Mouse (Mus musculus) CH12.LX (cell line): ENCODE data around the gene Smarcc2. TPM values are rescaled to one million over a fixed set of nuclear protein-coding genes. Genes with fewer than 3 reads are reported as not detected.
A peak's percentile ranks its signal among the peaks of the same experiment; 100 is the strongest.

Experiments used
- DNase-seq: peaks from one replicate; pipeline ENCODE4 v3.0.0-alpha.2; 2013; ENCODE audit errors: extremely low read depth
- H3K27ac ChIP-seq: 2 replicates; pipeline ENCODE4 v1.5.1; 2012; ENCODE audit warnings: low read depth, mild to moderate bottlenecking, control low read depth, moderate library complexity; ENCODE audit not compliant: insufficient read depth
- H3K27me3 ChIP-seq: replicated peaks from 2 replicates; pipeline ENCODE3; 2012; ENCODE audit warnings: inconsistent platforms
- H3K36me3 ChIP-seq, 2 experiments: replicated peaks in 1 of 2; 2 replicates each; pipeline versions ENCODE3 to v1.6.1; 2012; ENCODE audit warnings: inconsistent platforms in 1 of 2, low read length in 1 of 2, mild to moderate bottlenecking in 1 of 2, mixed read lengths in 1 of 2, moderate library complexity in 1 of 2; ENCODE audit not compliant: control insufficient read depth in 1 of 2, insufficient read depth in 1 of 2
- H3K4me1 ChIP-seq, 2 experiments: 2 replicates each; pipeline ENCODE4 v1.6.1; 2012; ENCODE audit warnings: inconsistent platforms in 1 of 2, moderate library complexity in 1 of 2; ENCODE audit not compliant: insufficient read depth in 2 of 2, control insufficient read depth in 1 of 2
- H3K4me2 ChIP-seq: 2 replicates; pipeline ENCODE4 v1.6.1; 2012; ENCODE audit warnings: low read depth, mild to moderate bottlenecking, control low read depth; ENCODE audit not compliant: poor library complexity, insufficient read depth, severe bottlenecking
- H3K4me3 ChIP-seq, 3 experiments: fragments of 150-350 bp in 1 of 3; sonication (generic) in 1 of 3; replicated peaks in 1 of 3; 2 replicates each; pipeline versions ENCODE3 to v1.5.1; 2011 to 2012; ENCODE audit warnings: low read depth in 2 of 3, low read length in 2 of 3, mild to moderate bottlenecking in 2 of 3, moderate library complexity in 2 of 3, control low read depth in 1 of 3, improper control_type of control experiment in 1 of 3, inconsistent platforms in 1 of 3, mixed read lengths in 1 of 3; ENCODE audit not compliant: poor library complexity in 1 of 3
- H3K79me2 ChIP-seq: replicated peaks from 2 replicates; pipeline ENCODE4 v1.6.1; 2012; ENCODE audit warnings: mild to moderate bottlenecking, moderate library complexity; ENCODE audit not compliant: control insufficient read depth, poor library complexity, insufficient read depth, severe bottlenecking; ENCODE audit errors: extremely low read depth
- H3K9ac ChIP-seq: 2 replicates; pipeline ENCODE4 v1.6.1; 2012; ENCODE audit warnings: low read depth, mild to moderate bottlenecking, control low read depth, moderate library complexity; ENCODE audit not compliant: insufficient read depth
- H3K9me3 ChIP-seq: replicated peaks from 2 replicates; pipeline ENCODE3; 2012; ENCODE audit warnings: low read length, inconsistent platforms, mixed read lengths
- BHLHE40 ChIP-seq: IDR thresholded peaks from 2 replicates; pipeline ENCODE4 v1.6.1; 2011; ENCODE audit warnings: mild to moderate bottlenecking, low read depth, low read length, improper control_type of control experiment
- CHD1 ChIP-seq: IDR thresholded peaks from 2 replicates; pipeline ENCODE4 v1.6.1; 2012; ENCODE audit warnings: low read depth, low read length, improper control_type of control experiment, inconsistent platforms
- CHD2 ChIP-seq: IDR thresholded peaks from 2 replicates; pipeline ENCODE4 v1.6.1; 2011; ENCODE audit warnings: low read length, improper control_type of control experiment
- CTCF ChIP-seq, 2 experiments: IDR thresholded peaks in 1 of 2; conservative IDR thresholded peaks in 1 of 2; 2 replicates each; pipeline ENCODE4 v1.5.1; 2011 to 2012; ENCODE audit warnings: low read depth in 2 of 2, low read length in 2 of 2, improper control_type of control experiment in 1 of 2, inconsistent platforms in 1 of 2, mild to moderate bottlenecking in 1 of 2, moderate library complexity in 1 of 2
- ELF1 ChIP-seq: IDR thresholded peaks from 2 replicates; pipeline ENCODE4 v1.6.1; 2014; ENCODE audit warnings: low read depth, mild to moderate bottlenecking, inconsistent platforms, low read length, improper control_type of control experiment
- EP300 ChIP-seq: IDR thresholded peaks from 2 replicates; pipeline ENCODE4 v1.6.1; 2011; ENCODE audit warnings: low read length, improper control_type of control experiment
- ETS1 ChIP-seq: conservative IDR thresholded peaks from 2 replicates; pipeline ENCODE4 v1.6.1; 2012; ENCODE audit warnings: low read depth, mild to moderate bottlenecking, inconsistent platforms, low read length, improper control_type of control experiment, moderate library complexity
- GABPA ChIP-seq: IDR thresholded peaks from 2 replicates; pipeline ENCODE4 v1.6.1; 2012; ENCODE audit warnings: low read depth, low read length, improper control_type of control experiment, inconsistent platforms; ENCODE audit not compliant: insufficient replicate concordance
- HCFC1 ChIP-seq: IDR thresholded peaks from 2 replicates; pipeline ENCODE4 v1.6.1; 2012; ENCODE audit warnings: low read depth, mild to moderate bottlenecking, inconsistent platforms, low read length, improper control_type of control experiment
- IRF4 ChIP-seq: IDR thresholded peaks from 2 replicates; pipeline ENCODE4 v1.6.1; 2014; ENCODE audit warnings: low read depth, mild to moderate bottlenecking, inconsistent platforms, low read length, improper control_type of control experiment
- JUN ChIP-seq: IDR thresholded peaks from 2 replicates; pipeline ENCODE4 v1.6.1; 2011; ENCODE audit warnings: low read depth, mild to moderate bottlenecking, low read length, improper control_type of control experiment, moderate library complexity; ENCODE audit not compliant: insufficient read depth
- JUND ChIP-seq: conservative IDR thresholded peaks from 2 replicates; pipeline ENCODE4 v1.6.1; 2011; ENCODE audit warnings: low read depth, low read length, improper control_type of control experiment
- KAT2A ChIP-seq: IDR thresholded peaks from 2 replicates; pipeline ENCODE4 v1.6.1; 2012; ENCODE audit warnings: low read length, improper control_type of control experiment, inconsistent platforms; ENCODE audit not compliant: insufficient replicate concordance
- MAFK ChIP-seq: IDR thresholded peaks from 2 replicates; pipeline ENCODE4 v1.6.1; 2011; ENCODE audit warnings: low read length, improper control_type of control experiment; ENCODE audit not compliant: insufficient replicate concordance
- MAX ChIP-seq: IDR thresholded peaks from 2 replicates; pipeline ENCODE4 v1.6.1; 2011; ENCODE audit warnings: low read length, improper control_type of control experiment
- MAZ ChIP-seq: IDR thresholded peaks from 2 replicates; pipeline ENCODE4 v1.6.1; 2012; ENCODE audit warnings: low read depth, mild to moderate bottlenecking, inconsistent platforms, low read length, improper control_type of control experiment, moderate library complexity
- MEF2A ChIP-seq: IDR thresholded peaks from 2 replicates; pipeline ENCODE4 v1.6.1; 2014; ENCODE audit warnings: low read depth, mild to moderate bottlenecking, inconsistent platforms, low read length, improper control_type of control experiment, borderline replicate concordance
- MXI1 ChIP-seq: IDR thresholded peaks from 2 replicates; pipeline ENCODE4 v1.6.1; 2011; ENCODE audit warnings: mild to moderate bottlenecking, low read depth, low read length, improper control_type of control experiment
- MYC ChIP-seq: IDR thresholded peaks from 2 replicates; pipeline ENCODE4 v1.6.1; 2011; ENCODE audit warnings: low read depth, mild to moderate bottlenecking, improper control_type of control experiment, low read length
- NELFE ChIP-seq: IDR thresholded peaks from 2 replicates; pipeline ENCODE4 v1.6.1; 2011; ENCODE audit warnings: low read depth, low read length, improper control_type of control experiment
- NRF1 ChIP-seq: IDR thresholded peaks from 2 replicates; pipeline ENCODE4 v1.6.1; 2014; ENCODE audit warnings: low read depth, mild to moderate bottlenecking, inconsistent platforms, low read length, improper control_type of control experiment, moderate library complexity
- POLR2A ChIP-seq: IDR thresholded peaks from 2 replicates; pipeline ENCODE4 v1.6.1; 2011; ENCODE audit warnings: low read depth, mild to moderate bottlenecking, improper control_type of control experiment, low read length
- POLR2AphosphoS2 ChIP-seq: IDR thresholded peaks from 2 replicates; pipeline ENCODE4 v1.6.1; 2011; ENCODE audit warnings: low read depth, low read length, improper control_type of control experiment
- RAD21 ChIP-seq: IDR thresholded peaks from 2 replicates; pipeline ENCODE4 v1.6.1; 2011; ENCODE audit warnings: low read depth, mild to moderate bottlenecking, low read length, improper control_type of control experiment, moderate library complexity
- RCOR1 ChIP-seq: conservative IDR thresholded peaks from 2 replicates; pipeline ENCODE4 v1.6.1; 2012; ENCODE audit warnings: low read depth, mild to moderate bottlenecking, inconsistent platforms, low read length, improper control_type of control experiment
- SIN3A ChIP-seq: IDR thresholded peaks from 2 replicates; pipeline ENCODE4 v1.6.1; 2012; ENCODE audit warnings: low read length, improper control_type of control experiment, inconsistent platforms
- SMC3 ChIP-seq: IDR thresholded peaks from 2 replicates; pipeline ENCODE4 v1.6.1; 2011; ENCODE audit warnings: low read depth, low read length, improper control_type of control experiment
- TBP ChIP-seq: conservative IDR thresholded peaks from 2 replicates; pipeline ENCODE4 v1.6.1; 2011; ENCODE audit warnings: low read depth, low read length, improper control_type of control experiment
- TCF12 ChIP-seq: IDR thresholded peaks from 2 replicates; pipeline ENCODE4 v1.6.1; 2014; ENCODE audit warnings: low read depth, mild to moderate bottlenecking, inconsistent platforms, low read length, improper control_type of control experiment
- USF1 ChIP-seq: IDR thresholded peaks from 2 replicates; pipeline ENCODE4 v1.6.1; 2014; ENCODE audit warnings: low read depth, mild to moderate bottlenecking, inconsistent platforms, low read length, improper control_type of control experiment
- ZC3H11A ChIP-seq: IDR thresholded peaks from 2 replicates; pipeline ENCODE4 v1.6.1; 2012; ENCODE audit warnings: low read depth, mild to moderate bottlenecking, inconsistent platforms, low read length, improper control_type of control experiment
- ZKSCAN1 ChIP-seq: IDR thresholded peaks from 2 replicates; pipeline ENCODE4 v1.6.1; 2012; ENCODE audit warnings: low read depth, inconsistent platforms, low read length, improper control_type of control experiment, borderline replicate concordance
- ZMIZ1 ChIP-seq: IDR thresholded peaks from 2 replicates; pipeline ENCODE4 v1.6.1; 2012; ENCODE audit warnings: low read depth, mild to moderate bottlenecking, inconsistent platforms, low read length, improper control_type of control experiment
- ZNF384 ChIP-seq: IDR thresholded peaks from 2 replicates; pipeline ENCODE4 v1.6.1; 2012; ENCODE audit warnings: low read depth, low read length, improper control_type of control experiment, inconsistent platforms
- dilution Hi-C: fragments of 300-500 bp; cut with MboI; formaldehyde crosslinking; loops from 2 replicates; pipeline ENCODE4 v1.14.3; 2020; ENCODE audit warnings: low sequenced_read_pairs; ENCODE audit not compliant: extremely low pct_unique_long_range_greater_than_20kb, extremely low pct_ligation_motif_present
- in situ Hi-C: fragments of 300-500 bp; cut with MboI; formaldehyde crosslinking; loops from 3 replicates; pipeline ENCODE4 v1.14.3; 2019; ENCODE audit warnings: low sequenced_read_pairs, low pct_ligation_motif_present, low pct_unique_long_range_greater_than_20kb, mixed read lengths
- polyA plus RNA-seq: library from polyadenylated mRNA; unstranded; fragments of >175 nt; gene quantifications from 2 replicates; pipeline ENCODE4 v1.2.1, GENCODE M21; 2012; ENCODE audit warnings: low read depth; ENCODE audit not compliant: insufficient read length
- total RNA-seq, 2 experiments: library from RNA; depleted of rRNA; stranded (reverse); fragments of 300-350 nt in 1 of 2; fragments of >200 nt in 1 of 2; gene quantifications; 2 replicates each; pipeline ENCODE4 v1.2.3; 2012 to 2014

Smarcc2 gene
- total and polyA plus RNA-seq, 3 experiments = 6.1 to 42.6 (median 24.8) TPM

- Histone ChIP-seq H3K79me2 (peaks cover 20% of the 10 kb centered on the region), H3K27ac (peak within 1 kb of the TSS; percentile 43)
- TF ChIP-seq JUND (no peak), JUN (no peak), ZC3H11A (no peak), ELF1 (peak; percentile 87), POLR2A (peak; percentile 83), TCF12 (peak; percentile 91), CHD1 (no peak; the same call in 1 of the 2 replicates), ZKSCAN1 (no peak), MXI1 (peak; percentile 77), GABPA (no peak), NELFE (peak; percentile 88), MAX (peak; percentile 85), ZNF384 (0 out of 2 replicates have a peak, but pooled peaks have one; percentile 25), SIN3A (peak; percentile 56), NRF1 (peak; percentile 25; the same call in 1 of the 2 replicates), RCOR1 (no peak), CTCF (conservative IDR thresholded peaks at IDR 0.05 in 1 of 2, IDR thresholded peaks at IDR 0.05 in 1 of 2; ENCODE audit: low read depth in 2 of 2, low read length in 2 of 2) (no peak), HCFC1 (peak; percentile 82), RAD21 (no peak), EP300 (no peak), POLR2AphosphoS2 (0 out of 2 replicates have a peak, but pooled peaks have one; percentile 33), MYC (0 out of 2 replicates have a peak, but pooled peaks have one; percentile 57), MAZ (peak; percentile 84), MEF2A (peak; percentile 57; the same call in 1 of the 2 replicates), IRF4 (peak; percentile 37; the same call in 1 of the 2 replicates), USF1 (no peak), MAFK (no peak), TBP (peak; percentile 79; the same call in 1 of the 2 replicates), SMC3 (no peak), BHLHE40 (no peak), CHD2 (no peak; the same call in none of the 2 replicates), ETS1 (no peak; the same call in 1 of the 2 replicates), KAT2A (peak; percentile 65; the same call in 1 of the 2 replicates), ZMIZ1 (peak; percentile 66)
- TF ChIP-seq, all 38 proteins: peak for 18
- Histone ChIP-seq H3K9me3 (no peaks in the 10 kb centered on the region), H3K4me2 (peak within 1 kb of the TSS; percentile 87), H3K4me3 (peak within 1 kb of the TSS; percentile 77 to 92 (median 92)), H3K9ac (peak within 1 kb of the TSS; percentile 87), H3K36me3 (peaks cover 12 to 44% of the 10 kb centered on the region in 2 experiments), H3K4me1 (peaks cover 8 to 29% of the 10 kb centered on the region in 2 experiments; a peak in 3 of 4 replicates), H3K27me3 (no peaks in the 10 kb centered on the region)
- in situ Hi-C loops = no loop called here
- dilution Hi-C loops = no loop called here
- peak; percentile 98 for DNase-seq
These were observed 47.6 kb upstream of the Smarcc2 start, which contains the start of the genes Nabp2 and Rnf41 for GRCm38 (mm10) chr10:128411211-128412054. Gene Nabp2 (minus strand): TSS chr10:128411492. Gene Rnf41 (plus strand): TSS chr10:128411657.
